Mouse (Mus musculus): ENCODE data around the gene Zdhhc9.

- no peak for TF ChIP-seq CTCF (IDR thresholded peaks at IDR 0.05; ENCODE audit: borderline replicate concordance, insufficient read depth, low read depth, low read length)
- no peak for TF ChIP-seq POLR2A (IDR thresholded peaks at IDR 0.05; ENCODE audit: borderline replicate concordance, insufficient read depth, low read length)
These were observed 70.7 kb downstream of the Zdhhc9 start for GRCm38 (mm10) chrX:48138011-48138410.
